Mouse (Mus musculus): ENCODE results near the gene Unc5a.

Unc5a gene

DNA sequence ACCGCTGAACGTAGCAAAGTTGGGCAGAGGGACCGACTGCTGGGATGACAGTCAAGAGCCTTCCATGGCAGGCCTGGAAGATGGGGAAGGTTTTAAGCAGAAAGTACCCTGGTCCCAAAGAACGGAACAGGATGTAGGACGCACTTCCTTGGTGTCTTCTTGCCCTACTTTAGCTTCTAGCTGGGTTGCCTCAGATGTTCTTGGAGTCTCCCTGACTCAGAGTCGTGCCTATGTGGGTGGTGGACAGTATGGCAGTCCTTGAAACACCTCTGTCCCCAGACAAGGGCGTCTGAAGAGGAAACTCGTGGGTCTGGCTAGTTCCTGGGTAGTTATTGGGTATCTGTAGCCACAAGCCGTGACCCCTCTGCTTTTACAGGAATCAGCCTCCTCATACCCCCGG, 52.9 kb downstream of the Unc5a start:
- in situ Hi-C loops (cut with MboI, MseI): no loop called here

DNA sequence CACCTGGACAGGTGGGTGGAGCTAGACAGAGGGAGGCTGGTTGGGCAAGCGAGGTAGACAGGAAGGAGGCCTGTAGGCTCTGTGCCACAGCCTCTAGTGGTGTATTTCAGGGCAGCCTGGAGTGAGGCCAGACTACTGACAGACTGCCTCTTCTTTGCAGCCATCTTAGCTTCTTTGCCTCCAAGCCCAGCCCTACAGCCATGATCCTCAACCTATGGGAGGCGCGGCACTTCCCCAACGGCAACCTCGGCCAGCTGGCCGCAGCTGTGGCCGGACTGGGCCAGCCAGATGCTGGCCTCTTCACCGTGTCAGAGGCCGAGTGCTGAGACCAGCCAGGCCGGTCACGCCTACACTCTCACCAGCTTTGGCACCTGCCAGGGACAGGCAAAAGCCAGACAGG, 55.4 kb downstream of the Unc5a start:
- in situ Hi-C loops (cut with MboI, MseI): no loop called here

- in situ Hi-C loops (cut with MboI, MseI): no loop called here
These were observed 56.6 kb downstream of the Unc5a start for GRCm38 (mm10) chr13:55005691-55006414.

DNA sequence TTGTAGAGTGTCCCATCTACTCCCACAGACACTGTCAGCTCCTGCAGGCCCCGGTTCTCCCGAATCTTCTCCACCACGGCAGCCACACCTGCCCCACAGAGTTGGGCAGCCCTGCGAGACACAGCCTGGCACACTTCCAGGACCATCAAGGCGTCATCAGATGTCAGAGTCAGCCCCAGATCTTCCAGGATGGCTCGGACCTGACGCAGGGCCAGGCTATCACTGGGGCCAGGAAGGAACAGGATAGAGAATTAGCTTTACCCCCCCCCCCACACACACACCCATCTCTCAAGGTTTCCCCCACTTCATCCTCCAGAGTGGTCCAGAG, 57.2 kb downstream of the Unc5a start:
- in situ Hi-C loops (cut with MboI, MseI): no loop called here

DNA sequence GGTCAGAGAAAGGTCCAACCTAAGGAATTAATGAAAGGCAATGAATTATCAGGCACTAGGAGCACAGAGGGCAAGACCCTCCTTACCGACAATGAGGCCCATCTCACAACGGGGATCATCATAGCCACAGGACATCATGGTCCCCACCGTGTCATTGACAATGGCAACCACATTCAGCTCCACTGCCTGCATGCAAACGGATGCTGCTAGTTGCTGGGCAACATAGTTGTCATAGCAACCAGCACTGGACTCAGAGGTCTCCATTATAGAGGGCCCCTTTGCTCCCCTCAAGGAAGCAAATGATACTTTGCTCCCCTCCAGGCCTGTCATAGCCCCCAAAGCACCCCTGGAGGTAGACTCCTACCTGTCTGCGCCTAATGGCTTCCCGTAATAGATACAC, 59.4 kb downstream of the Unc5a start:
- in situ Hi-C loops (cut with MboI, MseI): no loop called here

DNA sequence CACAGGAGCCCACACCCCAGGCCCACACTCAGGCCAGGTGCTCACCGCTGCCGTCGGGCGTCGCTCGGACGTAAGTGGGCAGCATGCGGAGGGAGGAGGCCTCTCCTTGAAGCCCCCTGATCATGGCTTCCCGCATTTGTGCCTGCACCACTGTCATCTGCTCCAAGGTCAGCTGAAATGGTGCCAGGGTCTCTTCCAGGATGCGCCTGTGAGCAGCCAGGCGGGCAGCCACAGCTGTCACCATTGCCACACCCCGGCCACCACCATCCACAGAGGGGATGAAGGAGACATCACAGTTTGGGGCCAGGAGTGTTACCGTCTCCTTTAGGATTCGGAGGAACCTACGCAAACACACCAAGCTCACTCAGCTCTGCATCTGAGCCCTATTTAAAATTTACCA, 61.9 kb downstream of the Unc5a start:
- in situ Hi-C loops (cut with MboI, MseI): no loop called here

GRCm38 (mm10) chr13:55011981-55012478, 62.8 kb downstream of the Unc5a start:
- in situ Hi-C loops (cut with MboI, MseI): no loop called here

- in situ Hi-C loops (cut with MboI, MseI): no loop called here
These were observed 64.6 kb downstream of the Unc5a start for GRCm38 (mm10) chr13:55013702-55014344.

GRCm38 (mm10) chr13:55014451-55014850, 65.2 kb downstream of the Unc5a start:
- in situ Hi-C loops (cut with MboI, MseI): no loop called here

GRCm38 (mm10) chr13:55017154-55017897, 68.1 kb downstream of the Unc5a start:
- in situ Hi-C loops (cut with MboI, MseI): no loop called here

DNA sequence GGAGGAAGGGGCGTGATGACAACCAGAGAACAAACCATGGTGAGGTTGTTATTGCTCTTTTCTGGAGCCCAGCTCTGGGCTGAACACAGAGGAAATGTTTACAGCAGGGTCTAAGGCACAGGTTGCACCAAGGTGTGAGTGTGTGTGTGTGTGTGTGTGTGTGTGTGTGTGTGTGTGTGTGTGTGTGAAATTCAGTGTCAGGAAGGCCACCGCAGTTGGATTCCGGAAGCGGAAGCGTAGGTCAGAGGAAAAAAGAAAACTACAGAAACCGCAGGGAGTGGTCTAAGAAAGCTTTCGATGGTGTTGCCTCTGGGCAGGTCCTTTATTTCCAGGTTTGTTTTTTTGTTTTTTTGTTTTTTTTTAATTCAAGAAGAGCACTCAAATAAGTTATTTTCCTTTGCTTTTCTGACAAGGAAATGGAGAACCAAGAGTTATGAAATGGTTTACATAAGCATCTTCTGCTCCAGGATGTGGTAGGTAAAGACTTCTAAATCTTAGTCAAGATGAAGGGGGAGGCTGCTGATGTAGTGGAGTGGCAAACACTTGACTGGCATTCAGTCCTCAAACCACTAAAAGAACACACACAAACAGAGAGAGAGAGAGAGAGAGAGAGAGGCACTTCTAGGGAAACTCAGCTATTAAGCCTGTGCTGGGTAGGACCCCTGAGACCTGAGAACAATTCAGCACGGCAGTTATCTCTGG, 68.8 kb downstream of the Unc5a start:
- in situ Hi-C loops (cut with MboI, MseI): no loop called here

DNA sequence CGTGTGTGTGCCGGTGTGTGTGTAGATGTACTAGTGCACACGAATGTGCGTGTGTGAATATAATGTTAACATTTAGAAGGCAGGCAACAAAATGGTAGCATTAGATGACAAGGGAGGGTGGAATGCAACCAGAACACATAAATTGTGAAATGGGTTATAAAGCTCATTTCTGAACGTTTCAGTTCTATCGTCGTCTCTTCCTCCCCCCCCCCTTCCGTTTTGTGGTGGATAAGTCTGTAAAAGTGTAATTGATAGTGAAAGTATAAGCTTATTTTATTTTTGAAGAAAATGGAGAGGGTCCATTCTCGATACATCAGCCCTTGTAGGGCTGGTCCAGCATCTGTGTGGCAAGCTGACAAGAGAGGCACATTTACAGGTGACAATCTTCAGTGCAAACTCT, 69.5 kb downstream of the Unc5a start:
- in situ Hi-C loops (cut with MboI, MseI): no loop called here

- in situ Hi-C loops (cut with MboI, MseI): no loop called here
These were observed 70.0 kb downstream of the Unc5a start for GRCm38 (mm10) chr13:55019181-55019580.

DNA sequence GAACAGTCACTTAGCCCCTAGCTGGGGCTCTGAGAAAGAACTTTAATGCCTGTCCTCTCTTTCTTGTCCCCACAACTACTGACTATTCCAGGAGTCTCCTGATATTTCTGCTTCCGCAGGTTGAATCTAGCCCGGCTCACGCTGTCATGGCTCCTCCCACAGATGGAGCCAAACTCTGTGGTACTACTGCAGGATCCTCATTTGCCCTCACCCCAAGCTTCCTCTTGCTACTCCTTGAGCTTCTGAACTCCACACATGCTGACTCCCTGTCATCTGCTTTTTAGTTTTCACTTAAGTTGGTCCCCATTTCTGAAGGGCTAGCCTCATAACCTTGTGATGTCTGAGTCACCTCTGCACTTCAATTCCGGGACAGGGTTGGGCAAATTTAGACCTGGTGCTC, 70.8 kb downstream of the Unc5a start:
- in situ Hi-C loops (cut with MboI, MseI): no loop called here

GRCm38 (mm10) chr13:55021194-55021779, 72.1 kb downstream of the Unc5a start, which contains the start of gene Hk3:
Hk3 (minus strand) TSS chr13:55021385.
- in situ Hi-C loops (cut with MboI, MseI): no loop called here

DNA sequence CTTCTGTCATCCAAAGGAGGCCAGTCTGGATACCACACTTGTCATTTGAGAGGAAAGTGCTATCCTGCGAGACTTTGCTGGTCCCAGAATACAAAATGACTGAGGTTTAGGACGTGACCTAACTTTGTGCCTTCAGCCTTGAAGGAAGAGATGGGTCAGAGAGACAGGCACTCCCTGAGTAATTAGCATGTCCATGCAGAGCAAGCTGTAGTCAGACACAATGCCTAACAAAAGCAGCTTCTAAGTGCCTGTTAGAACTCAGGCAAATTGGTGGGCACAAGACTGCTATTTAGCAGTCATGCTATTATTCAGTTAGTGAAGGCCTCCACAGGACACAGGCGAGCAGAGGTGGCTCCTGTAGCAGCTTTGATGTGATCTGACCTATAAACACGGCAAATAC, 73.0 kb downstream of the Unc5a start:
- in situ Hi-C loops (cut with MboI, MseI): no loop called here

DNA sequence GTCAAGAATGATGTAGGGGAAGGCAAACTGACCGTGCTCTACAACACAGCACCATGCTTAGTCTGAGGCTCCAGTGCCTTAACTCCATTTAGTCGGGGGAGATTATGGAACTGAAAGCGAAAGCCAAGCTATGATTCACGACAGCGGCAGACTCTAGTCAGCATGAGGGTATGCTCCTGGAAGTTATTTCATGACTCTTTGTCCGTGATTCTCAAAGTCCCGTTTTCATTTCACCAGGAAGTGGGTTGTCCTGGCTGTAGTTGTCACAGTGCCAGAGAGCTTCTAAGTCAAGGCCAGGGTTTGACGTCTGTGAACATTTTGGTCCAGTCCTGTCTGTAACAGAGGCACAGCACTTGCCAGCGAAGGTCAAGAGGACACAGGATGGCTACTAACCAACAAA, 73.5 kb downstream of the Unc5a start:
- in situ Hi-C loops (cut with MboI, MseI): no loop called here

DNA sequence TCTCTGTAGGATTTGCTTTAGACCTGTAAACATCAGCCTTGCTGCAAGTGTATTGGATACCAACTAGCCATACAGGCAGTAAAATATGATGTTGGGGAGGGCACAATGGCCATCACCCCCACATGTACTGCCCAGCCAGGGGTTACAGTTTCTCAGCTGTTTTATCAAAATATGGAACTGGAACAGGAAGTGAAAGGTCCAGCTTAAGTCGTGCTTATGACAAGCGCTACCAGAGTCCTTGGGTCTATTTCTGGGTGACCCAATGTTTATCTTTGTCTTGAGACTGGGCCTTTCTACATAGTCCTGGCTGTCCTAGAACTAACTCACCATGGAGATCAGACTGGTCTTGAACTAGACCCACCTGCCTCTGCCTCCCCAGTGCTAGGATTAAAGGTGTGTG, 75.0 kb downstream of the Unc5a start:
- in situ Hi-C loops (cut with MboI, MseI): no loop called here

GRCm38 (mm10) chr13:55040016-55040415, 90.8 kb downstream of the Unc5a start:
- in situ Hi-C loops (cut with MboI, MseI): no loop called here

- in situ Hi-C loops (cut with MboI, MseI): no loop called here
These were observed 98.5 kb downstream of the Unc5a start for GRCm38 (mm10) chr13:55047706-55048105.
